Mouse (Mus musculus) urinary bladder, postnatal 10 days (tissue): Measurements from ENCODE around the gene Ghrhr.

ENCODE experiments used
- DNase-seq: peaks from one replicate; pipeline ENCODE4 v3.0.0; 2022; ENCODE audit warnings: low spot score

Ghrhr gene

DNA sequence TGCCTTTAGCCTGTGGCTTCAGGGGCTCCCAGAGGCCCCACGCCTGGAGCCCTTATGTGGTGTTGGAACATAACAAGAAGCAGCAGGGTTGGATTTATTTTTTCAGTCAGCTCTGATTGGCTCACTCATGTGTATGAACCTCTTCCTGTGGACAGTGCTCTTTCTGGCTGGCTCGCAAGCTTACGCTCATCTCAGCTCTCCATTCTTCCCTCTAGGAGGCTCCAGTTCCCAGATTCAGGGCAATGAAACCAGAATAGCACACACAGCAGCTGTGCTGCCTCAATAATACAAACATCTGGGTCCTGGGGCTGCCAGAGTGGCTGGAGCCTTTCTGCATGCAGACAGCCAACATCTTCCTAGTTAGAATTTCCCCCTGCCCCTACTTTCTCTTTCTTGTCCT is 20.1 kb downstream of the Ghrhr start:
- no peak for DNase-seq

DNA sequence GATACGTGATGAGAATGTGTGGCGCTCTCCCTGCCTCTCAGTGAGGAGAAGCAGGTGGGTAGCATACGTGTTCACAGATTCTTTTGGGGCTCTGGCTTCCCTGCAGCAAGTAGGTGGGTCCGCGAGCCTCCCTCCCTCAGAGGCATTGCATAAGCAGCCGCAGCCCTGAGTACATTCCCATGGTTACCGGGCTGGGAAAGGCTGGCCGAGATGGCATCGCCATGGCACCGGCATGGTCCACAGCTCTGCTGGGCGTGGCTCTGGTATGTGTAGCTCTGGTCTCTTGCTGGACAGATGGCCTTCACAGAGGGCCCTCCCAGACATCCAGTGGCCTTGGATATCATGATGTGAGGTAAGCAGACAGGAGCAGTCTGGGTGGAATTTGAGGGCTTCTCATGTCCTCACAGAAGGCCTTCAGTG is 20.5 kb downstream of the Ghrhr start:
- no peak for DNase-seq

DNA sequence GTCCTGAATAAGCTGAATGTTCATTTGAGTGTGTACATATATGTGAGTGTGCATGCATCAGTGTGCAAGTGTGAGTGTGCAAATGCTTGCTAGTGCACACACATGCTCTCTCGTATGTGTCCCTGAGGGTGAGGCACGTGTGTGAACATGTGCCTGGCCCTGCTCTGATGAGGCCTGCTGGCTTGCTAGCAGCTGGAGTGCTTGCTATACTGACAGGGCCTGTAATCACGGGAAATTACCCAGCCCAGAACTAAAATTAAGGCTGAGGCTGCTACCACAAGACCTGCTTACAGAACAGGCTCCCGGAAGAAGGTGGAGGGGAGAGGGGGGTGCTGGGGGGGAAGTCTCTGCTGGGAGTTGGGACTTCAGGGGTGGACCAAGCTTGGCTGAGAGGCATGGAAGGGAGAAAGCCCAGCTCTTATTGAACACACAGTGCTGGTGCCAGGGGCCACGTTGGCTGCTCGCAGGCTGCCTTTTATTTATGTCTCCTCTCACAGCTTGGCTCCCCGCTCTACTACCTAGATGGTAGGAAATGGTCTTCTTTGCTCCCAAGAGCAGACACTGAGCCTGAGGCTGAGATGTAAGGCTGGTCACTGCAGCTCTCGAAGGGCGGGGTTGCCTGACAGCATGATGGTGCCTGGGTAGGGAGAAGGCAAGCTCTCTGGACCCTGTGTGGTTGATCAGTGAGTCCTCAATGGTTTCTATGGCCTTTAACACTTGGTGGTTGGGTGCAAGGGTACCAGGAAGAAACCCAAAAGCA is 23.0 kb downstream of the Ghrhr start:
- DNase-seq: no peak

GRCm38 (mm10) chr6:55399910-55400309 is 23.8 kb downstream of the Ghrhr start:
- DNase-seq: no peak

GRCm38 (mm10) chr6:55402041-55402776 is 26.1 kb downstream of the Ghrhr start:
- no peak for DNase-seq

DNA sequence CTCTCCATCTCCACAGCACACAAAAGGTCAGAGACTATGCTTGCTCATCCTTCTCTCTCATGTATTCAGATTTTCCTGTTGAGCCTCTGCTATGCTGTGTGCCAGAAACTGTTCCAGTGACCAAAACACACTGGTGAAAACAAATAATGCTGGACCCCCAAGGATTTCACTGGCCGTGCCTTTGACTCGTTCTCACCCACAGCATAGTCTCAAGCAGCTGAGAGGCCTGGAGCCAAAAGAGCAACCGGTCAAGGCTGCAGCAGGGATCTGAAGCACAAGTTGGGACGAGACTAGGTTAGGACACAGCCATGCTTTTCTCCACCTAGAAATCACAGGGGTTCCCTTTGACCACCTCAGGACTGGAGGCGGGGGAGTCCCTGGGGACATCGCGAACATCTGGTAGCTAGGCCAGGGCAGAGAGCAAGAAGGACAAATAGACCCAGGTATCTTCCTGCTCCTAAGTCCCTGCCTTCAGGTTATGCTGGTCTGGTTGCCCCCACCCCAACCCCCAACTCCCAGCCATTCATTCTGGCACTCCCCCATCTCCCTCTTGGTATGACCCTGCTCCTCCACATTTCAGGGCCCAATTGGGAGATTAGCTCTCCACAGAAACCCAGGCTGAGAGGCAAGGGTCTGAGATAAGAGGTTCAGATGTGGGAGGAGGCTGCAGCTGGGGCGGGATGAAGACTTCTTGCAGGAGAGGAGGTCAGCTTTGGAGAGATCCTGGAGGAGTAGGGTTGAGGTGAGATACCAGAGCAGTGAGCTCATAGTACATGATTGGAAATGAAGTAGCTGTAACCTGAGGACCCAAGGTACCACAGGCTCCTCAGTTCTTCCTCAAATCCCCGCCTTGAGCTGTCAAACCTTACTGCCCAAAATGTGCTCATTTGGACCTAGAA is 27.6 kb downstream of the Ghrhr start:
- DNase-seq: no peak

DNA sequence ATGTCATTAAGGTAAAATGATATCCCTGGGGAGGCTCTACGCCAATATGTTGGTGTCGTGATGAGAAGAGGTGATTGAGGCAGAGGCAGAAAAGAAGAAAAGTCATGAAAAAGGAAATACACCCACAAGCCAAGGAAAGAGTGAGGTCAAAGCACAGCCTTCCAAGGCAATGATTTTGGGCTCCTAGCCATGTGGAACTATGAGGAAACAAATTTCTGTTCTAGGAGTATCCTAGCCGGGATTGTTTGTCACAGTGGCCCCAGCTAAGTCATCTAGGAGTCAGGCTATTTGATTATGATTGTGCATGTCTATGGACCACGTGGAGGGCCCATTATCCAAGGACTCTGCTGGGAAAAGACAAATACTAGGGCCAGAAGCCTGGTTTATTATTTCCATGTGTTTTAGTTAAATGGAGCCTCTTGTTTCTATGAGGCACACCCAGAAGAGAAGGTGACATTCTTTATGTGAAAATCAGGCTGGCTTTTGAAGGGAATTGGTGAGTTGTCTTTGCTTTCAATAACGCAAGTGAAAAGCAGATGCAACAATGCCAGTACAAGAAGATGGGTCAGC is 28.4 kb downstream of the Ghrhr start:
- no peak for DNase-seq

DNA sequence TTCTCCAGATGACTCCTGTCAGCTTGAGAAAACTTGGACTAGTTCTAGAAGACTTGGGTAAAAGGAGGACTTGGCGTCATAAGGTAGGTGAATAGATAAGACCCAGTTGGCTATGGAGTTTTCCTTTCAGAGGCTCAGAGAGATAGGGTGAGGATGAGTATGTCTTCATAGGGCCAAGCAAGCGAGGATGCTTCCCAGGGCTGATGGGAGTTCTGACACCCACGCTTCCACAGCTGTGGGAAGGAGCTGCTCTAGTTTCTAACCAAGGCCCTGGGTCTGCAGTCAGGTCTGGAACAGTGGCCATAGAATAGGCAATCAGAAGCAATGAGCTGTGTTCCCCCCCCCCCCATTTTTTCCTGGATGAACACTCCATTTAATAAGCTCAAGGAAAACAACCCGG is 31.2 kb downstream of the Ghrhr start:
- no peak for DNase-seq

DNA sequence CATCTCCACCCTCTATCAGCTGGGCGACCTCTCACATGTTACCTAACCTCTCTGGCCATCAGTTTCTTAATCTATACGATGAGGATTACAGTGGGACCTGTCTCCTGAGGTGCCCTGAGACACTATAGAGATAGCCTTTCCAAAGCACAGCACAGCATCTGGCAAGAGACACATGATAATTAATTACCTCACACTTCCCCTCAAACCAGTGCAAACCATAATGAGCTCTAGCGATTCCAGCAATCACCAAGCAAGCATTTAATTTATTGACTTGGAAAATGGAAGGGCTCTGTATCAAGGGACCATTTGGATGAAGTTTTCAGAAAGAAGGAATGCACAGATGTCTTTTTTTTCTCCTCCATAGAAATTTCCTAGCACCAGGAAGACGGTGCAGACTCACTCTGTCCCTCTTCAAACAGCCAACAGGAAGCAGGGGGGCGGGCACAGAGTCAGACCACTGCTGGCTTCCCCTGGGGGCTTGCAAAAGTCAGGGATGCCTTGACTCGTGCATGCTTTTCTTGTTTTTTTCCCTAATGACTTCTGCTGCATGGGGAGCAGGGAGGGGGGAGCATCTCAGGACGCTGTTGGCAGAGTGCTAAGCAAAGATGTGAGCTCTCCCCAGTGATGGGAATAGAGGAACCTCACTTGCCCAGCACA is 34.2 kb downstream of the Ghrhr start:
- DNase-seq: no peak

- no peak for DNase-seq
Observed at GRCm38 (mm10) chr6:55410977-55411376, 34.9 kb downstream of the Ghrhr start.

DNA sequence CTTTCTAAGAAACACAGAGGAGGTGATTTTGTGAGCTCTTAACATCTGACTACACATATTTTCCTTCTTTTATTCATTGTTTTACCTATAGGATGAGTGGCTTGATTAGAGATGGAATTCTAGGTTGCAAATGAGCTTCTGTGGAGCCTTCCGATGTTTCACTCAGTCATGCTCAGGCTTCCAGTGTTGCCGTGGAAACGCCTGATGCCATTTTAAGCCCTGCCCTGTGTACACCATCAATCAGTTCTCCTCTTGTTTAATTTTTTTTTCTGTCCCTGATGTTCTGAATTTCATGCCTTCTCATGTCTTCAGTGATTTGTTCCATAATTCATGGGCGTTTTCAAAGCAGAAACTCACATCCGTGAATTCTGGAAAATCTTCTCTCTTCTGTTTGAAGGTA is 40.1 kb downstream of the Ghrhr start:
- DNase-seq: no peak

- no peak for DNase-seq
Observed at GRCm38 (mm10) chr6:55418746-55419410, 42.8 kb downstream of the Ghrhr start.

- no peak for DNase-seq
Observed at GRCm38 (mm10) chr6:55420411-55420810, 44.3 kb downstream of the Ghrhr start.

DNA sequence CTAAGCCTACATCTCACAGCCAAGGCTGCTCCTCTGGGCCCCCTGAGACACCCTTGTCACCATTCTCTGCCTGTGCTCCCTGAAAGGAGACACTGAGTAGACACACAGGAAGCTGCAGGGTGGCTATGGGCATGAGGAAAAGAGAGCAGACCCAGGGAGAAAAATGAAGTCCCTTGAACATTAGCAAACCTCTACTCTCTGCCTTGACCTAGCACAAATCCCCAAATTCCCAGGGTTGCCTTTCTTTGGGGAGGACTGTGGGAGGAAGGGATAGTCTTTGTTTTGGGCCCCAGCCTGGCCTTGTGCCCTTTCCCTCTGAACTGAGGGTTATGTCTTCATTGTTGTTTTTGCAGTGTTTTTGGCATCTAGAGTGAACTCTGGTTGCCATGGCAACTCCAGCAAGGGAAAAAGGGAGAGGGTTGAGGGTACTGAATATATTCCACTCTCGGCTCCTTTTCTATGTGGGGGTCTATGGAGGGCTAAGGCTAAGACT is 44.8 kb downstream of the Ghrhr start:
- DNase-seq: no peak

DNA sequence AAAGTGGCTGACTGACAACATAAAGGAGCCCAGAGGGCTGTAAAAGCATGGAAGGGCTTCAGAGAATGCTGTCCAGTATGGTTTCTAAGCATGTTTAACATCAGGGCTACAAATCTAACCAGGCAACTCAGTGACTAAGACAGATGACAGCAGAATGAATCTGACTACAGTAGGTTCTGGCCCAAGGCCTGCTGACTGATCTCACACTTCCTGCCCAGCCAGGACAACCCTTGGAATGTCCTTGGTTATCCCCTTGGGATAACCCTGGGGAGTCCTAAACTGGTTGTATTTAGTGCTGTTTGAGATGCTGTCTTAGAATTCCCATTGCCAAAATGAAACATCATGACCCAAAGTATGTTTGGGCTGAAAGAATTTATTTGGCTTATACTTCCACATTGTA is 56.0 kb downstream of the Ghrhr start:
- DNase-seq: no peak

- DNase-seq: no peak
Observed at GRCm38 (mm10) chr6:55434360-55434759, 58.3 kb downstream of the Ghrhr start.

- DNase-seq: no peak
Observed at GRCm38 (mm10) chr6:55435266-55436159, 59.4 kb downstream of the Ghrhr start.

GRCm38 (mm10) chr6:55437919-55438318 is 61.8 kb downstream of the Ghrhr start:
- no peak for DNase-seq
